Mouse (Mus musculus) right cerebral cortex, adult 18-20 months (tissue): ENCODE measurements around the gene Dll3.

Experiments used
- DNase-seq: peaks from one replicate; pipeline ENCODE4 v3.0.0; 2022; ENCODE audit warnings: mixed read lengths

The Dll3 gene

DNA sequence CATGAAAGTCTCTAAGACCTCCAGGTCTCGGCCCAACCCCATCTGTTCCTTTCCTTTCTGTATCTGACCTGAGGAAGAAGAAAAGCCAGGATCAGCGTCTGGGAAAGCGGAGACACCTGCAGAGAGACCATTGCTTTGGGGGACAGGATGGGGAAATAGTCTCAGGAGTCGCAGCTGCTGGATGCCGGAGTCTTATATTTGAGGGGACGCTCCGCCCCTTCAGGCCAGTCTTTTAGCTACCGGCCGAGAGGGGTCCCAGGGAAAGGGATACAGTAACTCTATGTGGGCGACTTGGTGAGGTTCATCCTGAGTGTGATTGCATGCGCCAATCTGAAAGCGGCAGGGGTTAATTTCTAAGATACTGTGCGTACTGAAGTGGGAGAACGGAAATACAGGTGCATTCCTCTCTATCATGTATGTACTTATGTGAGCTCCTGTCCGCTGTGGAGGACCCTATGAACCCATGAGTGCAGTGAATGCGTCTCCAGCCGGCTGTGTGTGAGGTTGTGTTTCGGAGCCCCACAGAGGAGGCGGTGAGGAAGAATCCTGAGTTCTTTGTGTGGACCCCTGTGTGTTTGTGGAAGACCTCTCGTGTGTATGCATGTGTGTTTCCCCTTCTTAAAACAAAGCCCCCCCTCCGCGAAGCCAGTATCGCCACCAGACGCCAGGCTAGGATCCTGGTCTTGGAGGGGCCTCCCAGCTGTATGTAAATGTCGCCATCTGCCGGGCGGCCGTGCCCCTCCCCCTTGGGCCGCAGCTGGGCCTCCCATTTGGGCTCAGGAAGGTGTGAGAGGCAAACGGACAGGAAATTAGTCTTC lies at the start of gene Dll3:
Dll3 (minus strand) TSS at position 623 of the 818 bp plus-strand sequence.
- DNase-seq, result no peak

GRCm38 (mm10) chr7:28351676-28352191 lies 49.7 kb upstream of the Dll3 start:
- DNase-seq, result no peak

GRCm38 (mm10) chr7:28350155-28350883 lies 48.3 kb upstream of the Dll3 start, which contains the start of gene Rps16:
TSS of gene Rps16 (plus strand) at chr7:28350652.
- peak; percentile 98 for DNase-seq

- no peak for DNase-seq
Measured at GRCm38 (mm10) chr7:28348601-28349000, 46.6 kb upstream of the Dll3 start.

DNA sequence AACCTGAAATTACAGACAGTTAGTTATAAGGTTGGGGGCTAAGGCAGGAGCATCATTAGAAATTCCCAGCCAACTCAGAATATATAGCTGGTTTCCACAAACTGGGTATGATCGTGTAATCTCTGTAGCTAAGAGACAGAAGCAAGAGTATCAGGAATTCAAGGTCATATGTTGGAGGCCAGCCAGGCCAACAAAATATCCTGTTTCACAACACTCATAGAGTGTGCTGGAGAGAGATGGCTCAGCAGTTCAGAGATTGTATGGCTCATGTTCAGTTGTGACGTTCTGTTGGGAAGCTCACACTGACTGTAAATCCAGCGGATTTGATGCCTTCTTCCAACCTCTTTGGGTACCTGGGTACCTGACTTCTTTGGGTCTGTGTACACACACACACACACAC lies 45.7 kb upstream of the Dll3 start:
- no peak for DNase-seq

- DNase-seq, result peak; percentile 30
Measured at GRCm38 (mm10) chr7:28344637-28345036, 42.6 kb upstream of the Dll3 start.

GRCm38 (mm10) chr7:28341381-28341780 lies 39.3 kb upstream of the Dll3 start:
- no peak for DNase-seq

GRCm38 (mm10) chr7:28339213-28339917 lies 37.3 kb upstream of the Dll3 start:
- peak; percentile 11 for DNase-seq

DNA sequence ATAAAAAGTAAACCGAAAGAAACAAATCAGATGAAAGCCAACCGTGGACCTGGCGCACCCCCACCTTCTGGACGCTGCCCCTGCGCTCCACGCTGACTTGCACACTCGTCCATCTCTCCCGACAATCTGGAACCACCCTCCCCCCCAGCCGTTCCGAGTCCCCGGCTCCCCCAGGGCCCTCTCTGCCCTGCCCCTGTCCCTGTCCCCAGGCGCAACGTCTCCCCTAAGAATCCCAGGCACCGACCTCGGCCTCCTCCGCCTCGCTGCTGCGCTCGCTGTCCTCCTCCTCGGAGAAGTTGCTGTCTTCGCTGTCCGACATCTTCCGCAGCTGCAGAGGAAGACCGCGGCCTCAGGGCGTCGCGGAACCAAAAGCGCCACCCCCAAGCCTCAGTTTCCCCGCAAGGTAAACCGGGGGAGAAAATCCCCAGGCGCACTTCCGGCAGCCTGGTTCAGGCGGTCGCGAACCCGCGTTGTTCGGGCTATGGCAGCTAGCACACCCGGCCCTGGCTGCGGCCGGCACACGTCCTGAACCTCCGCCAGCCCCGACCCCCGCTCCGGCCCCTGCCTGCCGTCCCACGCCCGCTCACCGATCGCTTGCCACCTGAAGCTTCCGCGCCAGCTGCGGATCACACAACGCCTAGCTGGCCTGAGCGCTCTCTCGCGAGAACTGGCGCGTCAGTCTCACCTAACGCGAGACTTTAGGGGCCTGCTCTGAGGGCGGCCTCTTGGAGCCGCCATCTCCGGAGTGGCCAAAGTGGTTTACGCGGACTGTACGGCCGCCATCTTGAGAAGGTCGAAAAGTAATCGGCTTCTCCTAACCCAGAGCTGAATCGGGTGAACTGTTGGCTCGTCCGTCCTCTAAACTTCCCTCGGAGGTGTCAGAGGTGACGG lies 36.3 kb upstream of the Dll3 start, which contains the start of gene Supt5:
Supt5 (minus strand) TSS at position 639 of the 891 bp plus-strand sequence.
- DNase-seq, result peak; percentile 98

DNA sequence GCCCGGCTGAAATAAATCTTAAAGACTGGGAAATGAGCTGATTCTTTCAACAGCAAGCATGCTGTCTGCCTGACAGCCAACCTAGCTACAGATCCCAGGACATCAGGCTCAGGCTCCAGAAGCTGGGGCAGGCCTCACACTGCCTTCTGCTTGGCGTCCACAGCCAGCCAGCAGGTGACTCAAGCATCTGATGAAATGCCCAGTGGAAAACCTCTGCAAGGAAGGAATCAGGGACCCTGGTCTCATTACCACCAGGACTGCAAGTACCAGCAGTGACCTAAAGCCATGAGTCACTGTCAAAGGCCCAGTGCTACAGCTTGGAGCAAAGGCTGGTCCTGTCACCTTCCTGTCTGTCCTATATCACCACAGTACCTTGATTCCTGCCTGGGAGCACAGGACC lies 33.4 kb upstream of the Dll3 start:
- no peak for DNase-seq

GRCm38 (mm10) chr7:28334534-28334933 lies 32.5 kb upstream of the Dll3 start:
- DNase-seq, result no peak

GRCm38 (mm10) chr7:28328260-28328659 lies 26.2 kb upstream of the Dll3 start:
- no peak for DNase-seq

GRCm38 (mm10) chr7:28326457-28326856 lies 24.4 kb upstream of the Dll3 start:
- DNase-seq, result no peak

DNA sequence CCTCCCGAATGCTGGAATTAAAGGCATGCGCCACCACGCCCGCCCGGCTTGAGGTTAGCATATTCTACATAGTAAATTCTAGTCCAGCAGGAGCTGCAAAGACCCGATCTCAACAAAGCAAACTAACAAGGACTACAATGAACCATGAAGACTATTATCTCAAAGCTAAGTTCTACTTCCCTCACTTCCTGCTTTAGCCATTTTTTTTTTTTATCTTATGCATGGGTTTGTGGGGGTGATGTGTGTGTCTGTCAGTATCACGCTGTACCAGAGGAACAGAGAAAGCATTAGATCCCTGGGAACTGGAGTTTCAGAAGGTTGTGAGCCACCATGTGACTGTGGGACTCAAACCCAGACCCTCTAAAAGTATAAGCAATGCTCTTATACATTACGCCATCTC lies 23.3 kb upstream of the Dll3 start:
- no peak for DNase-seq

DNA sequence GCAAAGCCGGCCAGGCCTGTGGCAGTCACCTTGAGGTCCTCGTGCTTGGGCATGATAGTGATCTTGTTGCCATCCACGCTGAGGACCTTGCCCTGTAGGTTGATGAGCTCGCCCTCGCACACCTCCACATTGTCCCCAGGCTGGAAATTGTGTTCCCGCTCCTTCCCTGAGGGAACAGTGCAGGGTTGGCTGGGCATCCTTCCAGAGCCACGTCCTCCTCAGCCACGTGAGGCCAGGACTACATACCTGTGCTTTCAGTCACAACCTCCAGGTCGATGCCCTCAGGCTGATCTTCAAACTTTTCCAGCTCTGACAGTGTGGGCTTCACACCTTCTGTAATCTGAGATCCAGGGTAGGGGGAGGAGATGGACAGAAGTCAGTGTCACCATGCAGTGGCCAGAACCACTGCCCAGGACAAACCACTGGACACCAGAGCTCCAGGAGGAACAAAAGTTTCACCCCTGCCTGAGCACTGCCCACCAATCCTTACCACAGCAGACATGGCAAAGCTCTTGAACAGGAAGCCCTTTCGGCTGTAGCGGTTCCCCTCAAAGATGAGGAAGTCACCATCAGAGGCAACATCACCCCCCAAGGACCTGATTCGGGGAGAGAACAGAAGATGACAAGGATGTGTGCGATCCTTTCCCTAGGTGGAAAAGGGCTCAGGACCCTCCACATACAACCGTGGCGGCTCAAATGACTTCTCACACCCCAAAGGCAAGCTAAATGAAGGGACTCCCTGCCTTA lies 20.1 kb upstream of the Dll3 start:
- DNase-seq, result no peak

DNA sequence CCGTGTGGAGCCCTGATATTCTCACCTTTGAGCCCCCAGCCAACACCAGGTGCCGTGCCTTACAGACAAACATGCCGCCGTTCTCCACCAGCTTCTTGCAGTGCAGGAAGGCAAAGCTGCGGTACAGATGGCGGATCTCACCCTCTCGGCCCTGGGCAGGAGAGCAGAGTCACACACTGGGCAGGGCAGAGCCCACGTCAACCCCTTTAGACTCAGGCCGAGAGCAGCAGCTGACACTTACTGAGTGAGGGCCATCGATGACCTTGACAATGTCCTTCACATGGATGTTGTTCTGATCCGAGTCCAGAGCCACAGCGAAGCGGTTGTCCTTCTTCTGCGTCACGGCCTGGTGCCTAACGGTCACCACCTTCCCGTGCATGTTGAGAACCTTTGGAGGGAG lies 16.7 kb upstream of the Dll3 start:
- DNase-seq, result no peak

- DNase-seq, result no peak
Measured at GRCm38 (mm10) chr7:28318036-28318435, 16.0 kb upstream of the Dll3 start.

- peak; percentile 98 for DNase-seq
Measured at GRCm38 (mm10) chr7:28311926-28312543, 10.0 kb upstream of the Dll3 start, which contains the start of gene Timm50. TSS of gene Timm50 (minus strand) at chr7:28312072.

- DNase-seq, result no peak
Measured at GRCm38 (mm10) chr7:28311151-28311925, 9.3 kb upstream of the Dll3 start.

DNA sequence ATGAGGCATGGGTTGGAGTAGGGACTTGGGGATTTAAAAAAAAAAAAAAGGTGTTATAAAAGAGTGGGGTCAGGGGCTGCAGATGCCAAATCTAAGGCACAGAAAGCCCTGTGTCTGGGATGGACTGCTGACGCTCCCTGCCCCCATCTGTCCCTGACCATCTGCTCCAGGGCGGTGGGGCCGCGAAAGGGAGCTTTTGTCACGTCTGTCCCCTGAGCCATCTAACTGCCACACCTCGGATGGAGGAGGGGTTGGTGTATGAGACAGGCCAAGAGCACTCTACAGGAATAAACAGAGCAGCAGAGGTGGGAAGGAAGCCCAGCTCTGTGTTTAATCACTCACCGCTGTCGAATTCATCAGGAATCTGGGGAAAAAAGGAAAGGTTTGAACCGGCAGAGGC lies 7.7 kb upstream of the Dll3 start:
- no peak for DNase-seq
